Mouse (Mus musculus) adrenal gland, postnatal 36 days (tissue): Measurements from ENCODE around the gene Mthfd1. TPM values are rescaled to one million over a fixed set of nuclear protein-coding genes. Genes with fewer than 3 reads are reported as not detected.
A peak's percentile ranks its signal among the peaks of the same experiment; 100 is the strongest.

ENCODE experiments used
- DNase-seq, 2 experiments: peaks; one replicate each; pipeline ENCODE4 v3.0.0; 2021; ENCODE audit warnings: mixed read lengths in 1 of 2
- total RNA-seq, 2 experiments: library from RNA; stranded (reverse); gene quantifications; 2 replicates each; pipeline ENCODE4 v1.2.3; 2021

Gene Mthfd1
- total RNA-seq, 2 experiments from 2014 or later: 34.6 to 59.6 TPM

DNA sequence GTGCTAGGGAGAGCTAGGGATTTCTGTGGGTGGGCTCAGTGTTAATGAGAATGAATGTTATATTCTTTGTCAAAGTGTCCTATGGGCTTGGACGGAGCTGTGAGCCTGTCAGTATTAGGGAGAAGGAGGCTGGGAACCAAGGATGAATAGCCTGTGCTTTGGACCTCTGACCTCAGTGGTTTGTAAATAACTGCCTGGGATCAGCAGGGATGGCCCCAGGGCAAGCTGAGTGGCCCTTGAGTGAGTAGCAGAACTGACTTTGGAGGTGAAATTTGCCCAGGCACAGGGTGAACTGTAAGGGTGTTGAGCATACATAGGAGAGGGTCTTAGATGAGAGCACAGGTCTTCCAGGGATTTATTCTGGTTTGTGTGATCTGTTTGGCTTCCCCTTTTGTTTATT is 8.8 kb downstream of the Mthfd1 start:
- no peak for DNase-seq

DNA sequence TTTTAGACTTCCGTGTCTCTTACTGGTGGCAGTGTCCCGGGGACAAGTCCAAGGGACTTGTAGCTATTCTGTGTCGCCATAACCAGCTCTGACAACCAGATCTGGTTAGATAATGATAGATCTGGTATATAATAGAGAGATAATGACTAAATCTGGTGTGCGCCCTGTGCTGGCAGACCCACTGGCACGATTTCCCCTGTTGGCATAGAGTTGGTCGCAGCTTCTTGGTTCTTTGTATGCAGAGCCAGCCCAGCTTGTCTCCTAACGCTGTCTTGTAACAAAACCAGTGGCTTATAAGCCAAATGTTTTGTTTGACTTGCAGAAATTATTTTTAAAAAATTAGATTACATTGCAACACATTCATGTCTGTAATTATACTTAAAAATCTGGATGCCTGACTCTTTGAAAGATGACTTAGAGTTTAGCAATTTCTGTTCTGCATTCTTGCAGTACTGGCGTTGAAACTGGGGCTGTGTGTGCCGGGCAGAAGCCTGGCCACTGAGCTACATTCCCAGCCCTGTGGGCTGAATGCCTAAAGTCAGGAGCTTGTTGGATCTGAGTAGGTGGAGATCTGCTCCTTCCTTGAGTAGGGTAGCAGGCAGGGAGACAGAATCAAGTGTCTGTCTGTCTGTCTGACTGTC is 9.3 kb downstream of the Mthfd1 start:
- no peak for DNase-seq

DNA sequence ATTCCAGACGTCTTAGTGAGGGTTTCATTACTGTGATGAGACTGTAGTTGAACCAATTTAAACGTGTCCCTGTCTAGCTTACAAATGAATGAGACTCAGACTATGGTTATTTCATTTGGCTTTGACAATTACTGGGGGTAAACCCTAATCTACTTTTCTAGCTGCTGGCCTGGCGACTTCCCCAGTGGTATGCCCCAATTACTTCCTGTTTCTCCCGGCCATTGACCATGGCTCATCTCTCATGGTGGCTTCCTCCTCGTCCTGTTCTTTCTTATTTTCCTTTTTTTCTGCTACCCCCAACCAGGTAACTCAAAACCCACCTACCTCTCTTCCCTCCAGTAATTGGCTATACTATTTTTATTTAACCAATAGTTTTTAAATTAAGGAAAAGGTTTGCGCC is 9.9 kb downstream of the Mthfd1 start:
- no peak for DNase-seq

DNA sequence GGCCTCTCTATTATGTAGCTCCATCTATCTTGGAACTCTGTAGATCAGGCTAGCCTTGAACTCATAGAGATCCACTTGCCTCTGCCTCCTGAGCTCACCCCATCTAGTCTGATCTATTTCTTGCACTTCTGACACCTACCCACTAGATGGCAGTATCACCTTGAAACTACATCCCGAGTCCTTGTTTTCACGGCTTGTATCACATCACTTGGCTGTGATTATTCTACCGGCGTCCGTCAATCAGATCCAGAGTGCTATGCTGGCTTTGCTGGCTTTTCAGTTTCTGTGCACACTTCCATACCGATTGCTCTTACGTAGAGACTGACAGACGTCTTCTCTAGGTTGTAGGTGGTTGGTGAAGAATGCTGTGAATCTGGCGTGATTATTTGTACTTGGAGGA is 11.8 kb downstream of the Mthfd1 start:
- DNase-seq: peak in 1 of 2 experiments; percentile 31

DNA sequence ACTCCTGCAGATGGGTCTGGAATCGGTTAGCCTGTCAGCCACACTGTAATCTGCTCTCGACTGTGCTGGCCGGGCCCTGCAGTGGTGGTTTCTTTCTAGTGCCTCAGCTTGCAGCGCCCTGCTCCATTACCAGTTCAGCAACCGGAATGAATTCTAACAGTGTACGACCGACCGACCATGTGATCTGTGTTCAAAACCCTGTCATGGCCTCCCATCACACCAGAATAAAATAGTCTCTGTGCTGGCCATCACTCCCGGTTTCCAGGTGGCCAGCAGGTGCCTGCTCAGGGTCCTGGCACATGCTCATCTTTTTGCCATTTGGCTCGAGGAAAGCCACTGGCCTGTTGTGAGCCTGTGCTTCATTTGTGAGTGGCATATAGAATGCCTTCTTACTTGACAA is 13.6 kb downstream of the Mthfd1 start:
- DNase-seq: no peak

DNA sequence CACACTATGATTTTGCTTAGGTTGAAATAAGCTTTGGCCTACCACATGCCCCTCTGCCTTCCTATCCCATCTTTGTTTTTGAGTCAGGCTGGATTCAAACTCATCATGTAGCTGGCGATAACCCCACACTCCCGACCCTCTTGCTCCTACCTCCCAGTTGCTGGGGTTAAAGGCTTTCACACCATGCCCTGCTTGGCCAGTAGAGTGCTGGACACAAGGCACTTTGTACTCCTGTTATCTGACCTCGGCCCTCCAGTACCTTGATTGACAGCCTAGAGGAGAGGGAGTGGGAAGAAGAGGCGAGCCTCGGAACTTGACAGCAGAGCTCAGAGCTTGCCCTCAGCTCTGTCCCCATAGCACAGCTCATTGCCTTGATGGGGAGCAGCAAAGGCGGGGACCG is 14.1 kb downstream of the Mthfd1 start:
- peak in 1 of 2 experiments; percentile 24 for DNase-seq

DNA sequence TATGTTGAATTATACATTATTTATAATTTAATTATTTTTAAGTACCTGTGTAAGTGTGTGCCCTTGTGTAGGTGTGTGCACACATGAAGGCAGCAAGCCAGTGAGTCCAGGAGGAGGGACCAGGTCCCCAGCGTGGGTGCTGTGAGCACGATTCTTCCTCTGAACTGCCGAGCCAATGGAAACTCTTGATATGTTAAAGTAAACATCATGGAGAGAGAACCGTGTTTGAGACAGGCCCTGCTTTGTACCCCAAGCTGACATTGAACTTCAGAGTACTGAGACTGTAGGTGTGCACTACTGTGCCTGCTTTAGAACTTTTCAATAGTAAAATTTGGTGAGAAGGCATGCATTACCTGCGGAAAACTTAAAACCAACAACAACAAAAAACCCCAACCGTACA is 16.4 kb downstream of the Mthfd1 start:
- no peak for DNase-seq

DNA sequence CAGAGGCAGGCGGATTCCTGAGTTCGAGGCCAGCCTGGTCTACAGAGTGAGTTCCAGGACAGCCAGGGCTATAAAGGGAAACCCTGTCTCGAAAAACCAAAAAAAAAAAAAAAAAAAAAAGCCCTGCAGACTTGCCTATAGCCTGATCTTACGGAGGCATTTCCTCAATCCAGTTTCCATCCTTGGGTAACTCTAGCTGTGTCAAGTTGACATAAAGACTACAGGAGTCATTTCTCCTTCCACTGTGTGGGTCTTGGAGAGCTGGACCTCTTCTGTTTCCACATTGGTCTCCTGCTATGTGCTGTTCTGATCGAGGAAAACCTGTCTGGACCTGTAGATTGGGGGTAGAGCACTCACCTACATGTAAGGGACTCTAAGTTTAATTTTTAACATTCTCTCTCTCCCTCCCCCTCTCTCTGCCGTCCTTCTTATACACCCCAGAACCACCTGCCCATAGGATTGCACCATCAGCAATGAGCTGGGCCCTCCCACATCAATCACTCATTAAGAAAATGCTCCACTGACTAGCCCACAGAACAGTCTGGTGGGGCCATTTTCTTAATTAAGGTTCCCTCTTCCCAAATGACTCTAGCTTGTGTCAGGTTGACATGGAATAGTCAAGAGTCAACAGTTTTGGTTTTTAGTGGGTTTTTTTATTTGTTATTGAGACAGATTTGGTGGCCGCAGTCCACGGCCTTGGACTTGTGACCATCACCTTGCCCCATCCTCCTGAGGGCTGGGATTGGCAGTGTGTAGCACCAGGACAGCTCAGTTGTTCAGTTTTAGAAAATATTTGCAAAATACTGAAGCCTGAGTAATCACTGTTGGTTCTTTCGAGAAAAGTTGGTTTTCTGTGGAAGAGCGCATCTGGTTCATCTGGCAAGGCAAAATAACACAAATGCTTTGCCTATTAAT is 17.8 kb downstream of the Mthfd1 start:
- DNase-seq: peak; percentile 21 to 51

DNA sequence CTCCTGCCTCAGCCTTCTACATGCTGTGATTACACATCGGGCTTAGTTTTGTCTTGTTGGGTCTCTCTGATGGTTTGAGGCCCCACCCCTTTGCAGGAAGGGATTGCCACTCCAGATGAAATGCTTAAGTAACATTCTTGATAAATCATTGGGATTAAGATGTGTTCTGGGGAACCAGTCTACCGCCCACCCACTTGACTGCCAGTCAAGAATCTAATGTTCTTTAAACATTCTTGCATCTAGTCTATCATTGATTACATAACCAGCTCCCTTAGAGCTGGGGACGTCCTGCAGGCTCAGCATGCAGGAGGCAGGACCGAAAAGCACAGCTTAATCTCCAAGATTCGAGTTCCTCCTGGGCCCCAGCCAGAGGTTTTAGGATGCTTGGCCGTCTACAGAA is 23.1 kb downstream of the Mthfd1 start:
- no peak for DNase-seq

DNA sequence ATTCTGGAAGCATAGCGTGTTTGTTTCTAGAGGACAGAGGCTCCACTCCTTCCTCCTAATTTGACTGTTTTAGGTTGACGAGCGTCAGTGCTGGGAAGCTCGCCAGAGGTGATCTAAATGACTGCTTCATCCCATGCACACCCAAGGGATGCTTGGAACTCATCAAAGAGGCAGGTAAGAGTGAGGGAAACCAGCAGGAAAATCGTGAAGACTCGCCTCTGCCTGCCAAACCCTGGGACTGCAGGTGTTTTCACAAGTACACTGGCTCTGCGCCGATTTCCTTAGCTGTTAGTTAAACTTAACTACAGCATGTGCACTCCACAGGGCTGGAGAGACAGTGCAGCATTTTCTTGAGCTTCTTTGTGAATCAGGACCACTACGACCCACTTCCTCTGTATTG is 25.5 kb downstream of the Mthfd1 start:
- DNase-seq: no peak

DNA sequence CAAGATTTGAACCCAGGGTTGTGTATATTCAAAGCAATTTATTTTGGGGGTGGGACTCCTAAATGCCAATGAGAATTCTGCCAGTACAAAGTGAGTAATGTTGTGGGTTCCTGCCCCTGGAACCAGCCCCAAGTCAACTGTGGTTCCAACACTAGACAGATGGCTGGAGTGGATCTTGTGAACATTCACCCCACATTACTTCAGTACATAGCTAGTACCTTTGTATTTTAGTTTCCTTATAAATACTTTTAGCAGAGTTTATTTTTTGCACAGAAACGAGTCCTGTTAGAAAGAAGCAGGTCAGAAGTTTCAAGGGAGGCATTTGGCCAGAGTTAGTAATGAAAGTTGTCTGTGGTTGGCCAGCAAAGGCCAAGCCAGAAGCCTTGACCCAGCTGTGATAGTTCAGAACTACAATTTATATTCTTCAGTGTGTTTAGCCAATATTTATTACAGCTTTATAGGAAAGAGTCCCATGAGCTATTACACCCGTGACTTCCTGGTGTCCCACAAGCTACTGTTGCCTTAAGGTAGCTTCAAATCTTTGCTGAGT is 26.1 kb downstream of the Mthfd1 start:
- peak; percentile 43 to 46 for DNase-seq

DNA sequence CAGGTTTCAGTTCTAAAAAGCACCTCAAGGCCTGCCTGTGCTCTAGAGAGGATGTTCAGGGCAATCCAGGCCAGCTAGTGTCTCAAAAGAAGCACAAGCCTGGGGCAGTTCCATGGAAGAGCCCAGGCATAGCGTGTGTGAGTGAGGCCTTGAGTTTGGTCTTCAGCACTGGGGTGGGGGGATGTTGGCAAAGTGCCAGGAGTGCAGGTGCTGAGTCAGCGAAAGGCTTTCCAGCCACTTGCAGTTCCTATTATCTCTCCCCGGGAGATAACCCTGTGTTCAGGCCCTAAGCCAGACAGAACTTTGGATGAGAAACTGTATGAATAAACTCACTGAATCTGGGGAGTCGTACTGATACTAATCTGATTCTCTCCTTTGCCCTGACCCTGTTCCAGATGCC is 27.0 kb downstream of the Mthfd1 start:
- DNase-seq: peak; percentile 33 to 51

DNA sequence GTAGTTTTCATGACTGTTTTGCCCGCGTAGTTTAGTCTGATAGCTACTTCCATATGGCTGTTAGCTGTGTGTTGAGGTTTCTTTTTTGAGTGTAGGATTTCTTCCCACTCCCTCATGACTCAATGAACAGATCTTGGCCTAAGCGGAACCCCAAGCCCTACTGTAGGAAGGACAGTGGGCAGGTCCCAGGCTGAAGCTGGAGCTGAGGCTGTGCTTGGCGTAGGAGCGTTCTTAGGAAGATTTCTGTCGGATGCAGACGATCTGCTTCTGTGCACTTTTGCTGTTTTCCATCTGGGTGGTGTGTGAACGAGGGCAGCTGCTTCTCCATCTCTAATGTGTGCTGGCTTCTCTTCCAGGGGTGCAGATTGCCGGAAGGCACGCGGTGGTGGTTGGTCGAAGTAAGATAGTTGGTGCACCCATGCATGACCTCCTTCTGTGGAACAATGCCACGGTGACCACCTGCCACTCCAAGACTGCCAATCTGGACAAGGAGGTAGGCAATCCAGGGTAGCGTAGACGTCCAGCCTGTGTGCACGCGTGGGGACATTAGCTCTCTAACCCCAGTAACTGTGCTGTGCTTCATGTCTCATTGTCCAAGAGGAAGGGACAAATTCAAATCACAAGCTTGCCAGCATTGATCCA is 27.6 kb downstream of the Mthfd1 start:
- no peak for DNase-seq

DNA sequence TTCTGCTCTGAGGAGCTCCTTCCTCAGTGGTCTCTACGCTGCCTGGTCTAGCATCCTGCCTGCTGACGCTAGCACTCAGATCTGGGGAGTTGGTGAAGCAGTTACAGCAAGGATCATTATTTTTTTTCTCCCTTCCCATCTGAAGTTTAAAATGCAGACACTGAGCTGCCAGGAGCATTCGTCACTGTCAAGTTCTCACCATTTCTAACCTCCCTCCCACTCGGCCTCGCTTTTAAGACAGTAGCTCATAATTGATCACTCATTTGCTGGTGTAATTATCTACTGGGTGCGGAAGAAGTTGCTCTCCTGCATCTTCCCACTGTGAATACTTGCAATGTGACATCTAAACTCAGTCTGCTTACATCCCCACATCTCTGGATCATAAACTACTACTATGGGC is 30.3 kb downstream of the Mthfd1 start:
- DNase-seq: no peak

DNA sequence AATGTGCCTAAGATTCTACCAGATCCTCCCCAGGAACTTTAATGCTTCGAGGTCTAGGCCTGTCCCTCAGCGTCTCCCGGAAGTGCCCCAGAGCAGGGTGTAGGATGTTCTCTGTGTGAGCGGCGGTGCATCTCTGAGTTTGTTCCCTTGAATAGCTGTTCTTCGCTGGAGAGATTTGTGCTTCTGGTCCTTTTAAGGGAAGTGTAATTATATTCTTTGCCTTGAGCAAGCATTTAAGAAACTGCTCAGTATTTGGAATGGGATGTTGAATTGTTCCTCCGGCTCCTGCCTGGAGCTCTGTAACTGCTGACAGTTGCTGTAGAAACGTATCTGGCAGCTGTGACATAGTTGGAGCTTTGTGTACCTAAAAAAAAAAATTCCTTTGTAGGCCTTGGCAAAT is 32.9 kb downstream of the Mthfd1 start:
- DNase-seq: no peak

DNA sequence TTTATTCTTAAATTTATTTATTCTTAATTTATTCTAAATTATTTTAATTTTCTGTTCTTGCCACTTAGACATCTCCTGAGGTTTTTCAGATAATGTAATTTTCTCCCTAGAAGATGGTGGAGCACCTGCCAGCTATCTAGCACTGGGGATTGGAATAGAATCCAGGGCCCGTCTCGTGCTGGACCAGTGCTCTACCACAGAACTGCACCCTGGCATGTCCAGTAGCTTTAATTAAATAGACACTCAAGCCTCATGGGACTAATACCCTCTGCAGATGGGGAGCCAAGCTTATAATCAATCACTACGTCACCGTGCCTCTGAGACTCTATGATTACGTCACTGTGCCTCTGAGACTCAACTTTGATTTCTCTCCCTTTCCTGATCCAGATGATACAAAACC is 33.4 kb downstream of the Mthfd1 start:
- DNase-seq: no peak

DNA sequence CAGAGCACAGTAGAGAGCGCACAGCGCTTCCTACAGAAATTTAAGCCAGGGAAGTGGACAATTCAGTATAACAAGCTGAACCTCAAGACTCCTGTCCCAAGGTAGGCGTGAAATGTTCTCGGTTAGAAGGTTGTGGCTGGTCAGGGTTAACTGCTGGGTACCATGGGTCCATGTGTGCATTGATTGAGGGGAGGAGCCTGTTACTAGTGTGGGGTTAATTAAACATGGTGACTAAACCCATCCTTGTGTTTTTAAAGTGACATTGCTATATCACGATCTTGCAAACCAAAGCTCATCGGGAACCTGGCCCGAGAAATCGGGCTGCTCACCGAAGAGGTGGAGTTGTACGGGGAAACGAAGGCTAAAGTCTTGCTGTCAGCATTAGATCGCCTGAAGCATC is 34.3 kb downstream of the Mthfd1 start:
- DNase-seq: no peak

DNA sequence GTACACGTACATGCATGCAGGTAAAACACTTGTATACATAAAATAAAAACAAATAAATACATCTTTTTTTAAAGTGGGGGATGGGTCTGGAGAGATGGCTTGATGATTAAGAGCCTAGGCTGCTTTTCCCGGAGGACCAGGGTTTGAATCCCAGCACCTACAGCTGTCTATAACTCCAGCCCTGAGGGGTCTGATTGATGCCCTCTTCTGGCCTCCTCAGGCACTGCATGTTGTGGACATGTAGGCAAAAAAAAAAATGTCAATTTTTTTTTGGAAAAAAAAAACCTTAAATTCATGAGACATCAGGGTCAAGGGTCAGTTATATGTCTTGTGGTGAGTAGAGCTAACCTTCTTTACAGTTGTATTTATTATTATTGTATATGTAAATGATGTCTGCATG is 35.2 kb downstream of the Mthfd1 start:
- DNase-seq: no peak

DNA sequence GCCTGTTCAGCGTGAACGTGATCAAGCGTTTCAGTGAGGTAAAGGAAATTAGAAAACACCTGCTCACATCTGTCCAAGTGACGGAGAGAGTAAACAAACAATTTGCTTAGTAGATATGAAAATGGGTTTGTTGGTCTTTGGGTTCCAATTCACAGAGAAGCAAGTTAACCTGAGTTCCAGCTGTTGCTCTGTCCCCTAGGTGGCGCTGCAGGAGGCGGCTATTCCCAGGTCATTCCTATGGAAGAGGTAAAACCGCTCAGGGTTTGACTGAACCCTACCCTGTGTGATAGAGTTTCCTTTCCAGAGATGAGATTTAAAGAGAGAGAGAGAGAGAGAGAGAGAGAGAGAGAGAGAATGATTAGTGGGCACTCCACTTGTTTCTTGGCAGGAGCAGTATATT is 38.1 kb downstream of the Mthfd1 start:
- peak; percentile 75 to 81 for DNase-seq

DNA sequence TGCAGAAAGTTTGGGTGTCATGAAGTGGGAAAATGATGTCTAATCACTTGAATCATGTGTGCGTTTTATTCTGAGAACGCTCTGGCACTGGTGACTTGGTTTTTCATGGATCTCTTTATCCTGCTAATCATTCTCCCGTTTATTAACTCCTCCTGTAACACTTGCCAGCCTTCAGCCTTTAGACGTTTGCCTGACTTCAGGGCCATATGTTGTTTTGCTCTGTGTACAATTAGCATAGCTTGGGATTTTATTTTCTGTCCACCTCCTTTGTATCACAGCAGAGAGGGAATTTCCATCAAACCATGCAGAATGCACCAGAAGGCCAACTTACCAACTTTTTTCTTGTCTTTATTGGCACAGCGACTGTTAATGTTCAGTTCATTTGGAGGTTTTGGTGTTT is 42.7 kb downstream of the Mthfd1 start:
- DNase-seq: no peak

DNA sequence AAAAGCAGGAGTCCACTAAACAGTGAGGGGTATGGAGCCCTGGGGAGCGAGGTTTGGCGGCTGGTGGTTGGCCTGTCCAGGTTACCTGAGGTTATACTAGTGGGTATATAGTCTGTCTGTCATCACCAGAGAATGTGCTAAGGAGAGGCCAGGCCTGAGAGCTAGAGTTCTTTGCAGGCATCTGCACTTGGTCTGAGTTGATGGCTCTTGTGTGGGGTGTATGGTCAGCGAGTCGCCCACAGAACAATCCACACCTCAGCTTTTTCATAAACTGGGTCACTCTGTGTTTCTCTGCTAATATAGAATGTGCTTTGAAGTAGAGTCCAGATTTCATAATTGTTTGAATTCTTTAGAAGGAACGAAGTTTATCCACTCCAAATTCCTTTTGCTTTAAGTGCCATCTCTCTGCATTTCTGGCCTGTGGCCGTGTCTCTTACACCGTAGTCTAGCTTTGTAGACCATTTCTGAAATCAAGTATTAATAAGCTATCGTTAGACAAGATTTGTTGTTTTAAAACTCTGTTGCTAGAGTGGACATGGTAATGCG is 44.3 kb downstream of the Mthfd1 start:
- no peak for DNase-seq

DNA sequence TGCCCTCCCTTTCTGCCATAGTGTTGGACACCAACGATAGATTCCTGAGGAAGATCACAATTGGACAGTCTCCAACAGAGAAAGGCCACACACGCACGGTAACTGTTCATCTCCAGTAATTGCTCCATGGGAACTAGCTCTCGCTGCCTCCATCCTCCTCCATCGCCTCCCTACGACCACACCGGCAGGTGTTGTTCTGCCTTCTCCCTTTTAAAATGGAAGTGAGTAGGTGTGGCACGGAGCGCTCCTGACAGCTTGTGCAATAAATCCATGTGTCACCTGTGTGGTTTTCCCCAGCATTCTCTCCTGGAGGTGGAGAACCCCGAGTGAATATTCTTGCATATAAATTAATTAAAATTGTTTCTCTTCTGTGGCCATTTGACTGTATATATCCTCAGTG is 45.3 kb downstream of the Mthfd1 start:
- no peak for DNase-seq

DNA sequence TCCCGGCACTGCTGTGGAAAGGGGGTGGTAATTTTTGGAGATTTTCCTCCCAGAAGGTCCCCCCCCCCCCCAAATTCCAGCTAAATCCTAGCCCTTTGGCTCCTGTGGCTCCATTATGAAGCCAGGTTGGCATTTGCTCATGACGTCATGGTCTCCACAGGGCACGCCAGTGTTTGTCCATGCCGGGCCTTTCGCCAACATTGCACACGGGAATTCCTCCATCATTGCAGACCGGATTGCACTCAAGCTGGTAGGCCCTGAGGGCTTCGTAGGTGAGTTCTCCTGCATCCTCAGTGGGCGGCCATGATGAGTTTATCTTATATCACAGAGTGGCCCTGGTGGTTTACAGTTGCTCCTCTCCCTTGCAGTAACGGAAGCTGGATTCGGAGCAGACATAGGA is 48.4 kb downstream of the Mthfd1 start:
- DNase-seq: no peak
